Comparison of ENCODE assay signal across 7 mouse cellular contexts in the genomic region with DNA sequence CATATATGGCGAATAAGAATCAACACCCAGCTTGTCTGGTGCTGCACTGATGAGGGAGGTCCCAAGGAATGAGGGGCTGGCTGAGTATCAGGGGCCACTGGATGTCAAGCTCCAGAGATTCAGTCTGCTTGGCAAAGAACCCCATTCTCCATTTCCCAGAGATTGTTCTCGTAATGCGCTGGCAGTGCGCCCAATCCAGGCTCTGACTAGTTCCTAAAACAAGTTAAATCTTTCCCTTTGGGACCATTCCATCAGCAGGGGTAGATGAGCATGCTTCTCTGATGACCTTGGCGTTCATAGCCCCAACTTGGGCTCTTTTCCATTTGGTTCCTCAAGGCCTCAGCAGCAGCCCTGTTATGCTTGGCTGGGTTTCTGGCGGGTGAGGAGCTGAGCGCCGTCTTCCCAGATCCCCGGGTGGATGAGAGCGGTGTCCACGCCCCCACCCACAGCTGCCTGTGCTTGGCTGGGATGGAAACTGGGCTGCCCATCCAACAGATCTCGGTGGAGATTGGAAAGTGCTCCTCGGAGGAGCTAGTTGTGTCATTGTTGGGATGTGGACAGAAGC.
DNase-seq lines count a peak whose midpoint lies in the region; ATAC-seq and TF ChIP-seq lines count a peak whose summit lies in the region.

No protein-coding gene starts in this region.

- no peak overlapping the region for H3K4me3 ChIP-seq in intestine, embryonic 16.5 days (ENCODE audit: low read length)
- no peak overlapping the region for H3K4me3 ChIP-seq in limb, embryonic 14.5 days (replicated peaks; ENCODE audit: low read length)
- H3K4me3 ChIP-seq in stomach, embryonic 14.5 days (ENCODE audit: low read depth, low read length) = no peak overlapping the region
- no peak overlapping the region for H3K4me3 ChIP-seq in thymus, adult 2 months (ENCODE audit: control insufficient read depth, insufficient read depth, low read length)

- no peaks in the 10 kb centered on the region for H3K4me1 ChIP-seq in intestine, embryonic 16.5 days (ENCODE audit: control insufficient read depth, insufficient read depth, low read length)
- H3K4me1 ChIP-seq in limb, embryonic 14.5 days (ENCODE audit: control insufficient read depth, insufficient read depth, low read length) = no peaks in the 10 kb centered on the region; the same call in 1 of the 2 replicates
- H3K4me1 ChIP-seq in stomach, embryonic 14.5 days (ENCODE audit: control insufficient read depth, insufficient read depth, low read length) = no peaks in the 10 kb centered on the region
- H3K4me1 ChIP-seq in thymus, adult 2 months (replicated peaks; ENCODE audit: control insufficient read depth, insufficient read depth, low read length) = peaks cover 4% of the 10 kb centered on the region; the same call in 1 of the 2 replicates

- peak; percentile 74 for ATAC-seq in intestine, embryonic 16.5 days
- peak; percentile 67 for ATAC-seq in limb, embryonic 14.5 days (ENCODE audit: low FRiP score, low read depth)
- ATAC-seq in stomach, embryonic 14.5 days (ENCODE audit: insufficient number of reproducible peaks, insufficient read depth, low FRiP score, low read depth) = peak; percentile 72; the same call in 1 of the 2 replicates

- 0 out of 2 replicates have a peak overlapping the region, but pooled peaks have one; percentile 12 for H3K27ac ChIP-seq in intestine, embryonic 16.5 days (ENCODE audit: low read length)
- H3K27ac ChIP-seq in limb, embryonic 14.5 days (replicated peaks; ENCODE audit: low read depth, low read length) = 0 out of 2 replicates have a peak overlapping the region, but pooled peaks have one; percentile 5
- no peak overlapping the region for H3K27ac ChIP-seq in stomach, embryonic 14.5 days (ENCODE audit: low read length)
- no peak overlapping the region for H3K27ac ChIP-seq in thymus, adult 2 months (ENCODE audit: control insufficient read depth, insufficient read depth, low read length)

- WGBS in intestine, embryonic 16.5 days = 80% methylated on average over 13 of the region's 13 CpGs
- whole genome bisulfite sequencing in limb, embryonic 14.5 days = 69% methylated on average over 13 of the region's 13 CpGs
- WGBS in stomach, embryonic 14.5 days = 78% methylated on average over 13 of the region's 13 CpGs
- 86% methylated on average over 13 of the region's 13 CpGs for WGBS in thymus, adult 2 months

- no peak overlapping the region for H3K4me2 ChIP-seq in intestine, embryonic 16.5 days (ENCODE audit: low read depth, low read length)
- no peak overlapping the region for H3K4me2 ChIP-seq in limb, embryonic 14.5 days (replicated peaks; ENCODE audit: low read depth, low read length, severe bottlenecking)
- no peak overlapping the region for H3K4me2 ChIP-seq in stomach, embryonic 14.5 days (replicated peaks; ENCODE audit: low read depth, low read length)

- TF ChIP-seq CTCF in thymus, adult 2 months (IDR thresholded peaks at IDR 0.05; ENCODE audit: borderline replicate concordance, control insufficient read depth, extremely low read depth, insufficient read depth, low read length, poor library complexity) = no peak

- H3K9ac ChIP-seq in intestine, embryonic 16.5 days (ENCODE audit: low read depth, low read length) = no peak overlapping the region
- H3K9ac ChIP-seq in limb, embryonic 14.5 days (ENCODE audit: low read depth, low read length, severe bottlenecking) = no peak overlapping the region
- H3K9ac ChIP-seq in stomach, embryonic 14.5 days (replicated peaks; ENCODE audit: low read depth, low read length) = no peak overlapping the region

- H3K36me3 ChIP-seq in intestine, embryonic 16.5 days (ENCODE audit: control insufficient read depth, insufficient read depth, low read length) = no peaks in the 10 kb centered on the region
- no peaks in the 10 kb centered on the region for H3K36me3 ChIP-seq in limb, embryonic 14.5 days (ENCODE audit: control insufficient read depth, insufficient read depth, low read length)
- no peaks in the 10 kb centered on the region for H3K36me3 ChIP-seq in stomach, embryonic 14.5 days (ENCODE audit: control insufficient read depth, insufficient read depth, low read length)
- no peaks in the 10 kb centered on the region for H3K36me3 ChIP-seq in thymus, adult 2 months (ENCODE audit: control insufficient read depth, insufficient read depth, low read length)

- no peak for TF ChIP-seq POLR2A in limb, embryonic 14.5 days (IDR thresholded peaks at IDR 0.05; ENCODE audit: borderline replicate concordance, extremely low read depth, insufficient read depth, insufficient read length)
- TF ChIP-seq POLR2A in thymus, adult 2 months (IDR thresholded peaks at IDR 0.05; ENCODE audit: control insufficient read depth, extremely low read depth, insufficient read depth, low read length, poor library complexity) = no peak

- peak; percentile 29 for DNase-seq in right cerebral cortex, adult 18-20 months
- DNase-seq in right cerebral cortex, adult 2 months (ENCODE audit: low spot score in 2 of 2) = no peak
- peak; percentile 88 for DNase-seq in fat pad, adult 2 months (ENCODE audit: extremely low read depth, low read depth, low spot score)
- DNase-seq in limb, embryonic 14.5 days (ENCODE audit: low spot score) = peak; percentile 86
- no peak for DNase-seq in thymus, adult 2 months

- no peaks in the 10 kb centered on the region for H3K27me3 ChIP-seq in intestine, embryonic 16.5 days (replicated peaks; ENCODE audit: control insufficient read depth, insufficient read depth, low read length)
- no peaks in the 10 kb centered on the region for H3K27me3 ChIP-seq in limb, embryonic 14.5 days (ENCODE audit: control insufficient read depth, insufficient read depth, low read length)
- H3K27me3 ChIP-seq in stomach, embryonic 14.5 days (ENCODE audit: control insufficient read depth, insufficient read depth, low read length) = no peaks in the 10 kb centered on the region
- H3K27me3 ChIP-seq in thymus, adult 2 months (ENCODE audit: control insufficient read depth, insufficient read depth, low read length) = no peaks in the 10 kb centered on the region

- no peaks in the 10 kb centered on the region for H3K9me3 ChIP-seq in intestine, embryonic 16.5 days (ENCODE audit: control insufficient read depth, low read length)
- H3K9me3 ChIP-seq in limb, embryonic 14.5 days (ENCODE audit: control insufficient read depth, low read length) = no peaks in the 10 kb centered on the region
- H3K9me3 ChIP-seq in stomach, embryonic 14.5 days (ENCODE audit: control insufficient read depth, low read depth, low read length) = no peaks in the 10 kb centered on the region

Comparison
In these comparisons a context has a peak if more than half of its experiments do, and no peak if none do; other contexts are left out.
1. DNase-seq: peak in right cerebral cortex, adult 18-20 months (single experiment), fat pad, adult 2 months (single experiment) and limb, embryonic 14.5 days (single experiment); none in right cerebral cortex, adult 2 months (0 of 2) and thymus, adult 2 months (single experiment).
2. H3K27ac ChIP-seq: peak in intestine, embryonic 16.5 days (single experiment) and limb, embryonic 14.5 days (single experiment); none in stomach, embryonic 14.5 days (single experiment) and thymus, adult 2 months (single experiment).
3. Peak in every context shown above with its lines, with median percentiles within 50 percentile points of each other: ATAC-seq.